Mouse (Mus musculus) stomach, postnatal 0 days (tissue): ENCODE measurements around the gene Rgl2. TPM values are rescaled to one million over a fixed set of nuclear protein-coding genes. Genes with fewer than 3 reads are reported as not detected.
"Not testable (repeated sequence)": the region's sequence is repeated elsewhere in the genome, so short reads cannot be mapped to it uniquely, and the experiment has no call there.

ENCODE experiments used
- ATAC-seq: fragments of 200-750 bp; cut with Nextera tagmentation; 2 replicates; pipeline ENCODE4 v1.8.0; 2017; ENCODE audit not compliant: low FRiP score, low TSS enrichment
- DNase-seq: peaks from one replicate; pipeline ENCODE4 v3.0.0-alpha.2; 2016; ENCODE audit warnings: low spot score
- H3K27ac ChIP-seq: fragments of 300-500 bp; sonication (generic); replicated peaks from 2 replicates; pipeline ENCODE4 v1.5.1; 2014; ENCODE audit warnings: mild to moderate bottlenecking, control low read depth
- H3K27me3 ChIP-seq: fragments of 300-500 bp; sonication (generic); 2 replicates; pipeline ENCODE4 v1.6.1; 2014; ENCODE audit warnings: low read length; ENCODE audit not compliant: control insufficient read depth, insufficient read depth
- H3K36me3 ChIP-seq: fragments of 300-500 bp; sonication (generic); 2 replicates; pipeline ENCODE4 v1.6.1; 2014; ENCODE audit warnings: low read length, mixed read lengths; ENCODE audit not compliant: control insufficient read depth, insufficient read depth
- H3K4me1 ChIP-seq: fragments of 300-500 bp; sonication (generic); replicated peaks from 2 replicates; pipeline ENCODE4 v1.6.1; 2014; ENCODE audit warnings: antibody characterized with exemption; ENCODE audit not compliant: control insufficient read depth, insufficient read depth
- H3K4me2 ChIP-seq: fragments of 300-500 bp; sonication (generic); replicated peaks from 2 replicates; pipeline ENCODE4 v1.6.1; 2014; ENCODE audit warnings: low read depth, mild to moderate bottlenecking, control low read depth, moderate library complexity
- H3K4me3 ChIP-seq: fragments of 300-500 bp; sonication (generic); 2 replicates; pipeline ENCODE4 v1.5.1; 2014; ENCODE audit warnings: low read depth, low read length, control low read depth
- H3K9ac ChIP-seq: fragments of 300-500 bp; sonication (generic); 2 replicates; pipeline ENCODE4 v1.6.1; 2014; ENCODE audit warnings: mild to moderate bottlenecking, low read length, control low read depth, mixed read lengths
- H3K9me3 ChIP-seq: fragments of 300-500 bp; sonication (generic); 2 replicates; pipeline ENCODE4 v1.6.1; 2016; ENCODE audit warnings: low read length; ENCODE audit not compliant: control insufficient read depth
- CTCF ChIP-seq: IDR thresholded peaks from 2 replicates; pipeline ENCODE4 v1.5.1; 2016; ENCODE audit warnings: antibody characterized with exemption, low read depth, mild to moderate bottlenecking, moderate library complexity
- EP300 ChIP-seq: optimal IDR thresholded peaks from 2 replicates; pipeline ENCODE3; 2016; ENCODE audit warnings: antibody characterized with exemption
- WGBS: fragments of 180-500 bp; shearing (Covaris S2); extraction: QIAGEN DNeasy Blood & Tissue Kit; methylation state at CpG from one replicate; pipeline ENCODE4 v1.1.7; 2014; 5-methylcytosine and 5-hydroxymethylcytosine counted together
- polyA plus RNA-seq: library from polyadenylated mRNA; unstranded; fragments of >200 nt; fragmentation: Nextera tagmentation; extraction: Ambion mirVana; gene quantifications from 2 replicates; pipeline ENCODE4 v1.2.1, GENCODE M21; 2015

Rgl2 gene
- polyA plus RNA-seq, 1 experiment from 2014 or later: 18.6 TPM

GRCm38 (mm10) chr17:33891357-33891756 lies 38.0 kb upstream of the Rgl2 start:
- Histone ChIP-seq H3K4me2 (no peak overlapping the region), H3K4me1 (no peaks in the 10 kb centered on the region), H3K4me3 (no peak overlapping the region), H3K9me3 (no peaks in the 10 kb centered on the region), H3K27ac (no peak overlapping the region), H3K9ac (no peak overlapping the region), H3K36me3 (no peaks in the 10 kb centered on the region), H3K27me3 (no peaks in the 10 kb centered on the region)
- ATAC-seq (no peak), DNase-seq (no peak)
- TF ChIP-seq CTCF (no peak), EP300 (no peak)
- 50% methylated on average over 2 of the region's 2 CpGs for WGBS

- DNase-seq, H3K36me3 ChIP-seq, ATAC-seq, H3K4me1 ChIP-seq, H3K9me3 ChIP-seq, H3K27ac ChIP-seq, H3K9ac ChIP-seq, H3K4me2 ChIP-seq, H3K4me3 ChIP-seq, H3K27me3 ChIP-seq: not testable (repeated sequence)
- WGBS: 61% methylated on average over 6 of the region's 6 CpGs
- peak; percentile 28; the same call in 1 of the 2 replicates for TF ChIP-seq CTCF
Observed at GRCm38 (mm10) chr17:33891892-33892291, 37.5 kb upstream of the Rgl2 start.

GRCm38 (mm10) chr17:33892429-33892828 lies 36.9 kb upstream of the Rgl2 start:
- DNase-seq: no peak
- Histone ChIP-seq H3K36me3 (no peaks in the 10 kb centered on the region), H3K4me3 (no peak overlapping the region), H3K9ac (no peak overlapping the region), H3K4me2 (no peak overlapping the region), H3K9me3 (no peaks in the 10 kb centered on the region), H3K4me1 (no peaks in the 10 kb centered on the region), H3K27me3 (no peaks in the 10 kb centered on the region), H3K27ac (no peak overlapping the region)
- TF ChIP-seq EP300: no peak
- TF ChIP-seq CTCF: no peak
- no peak for ATAC-seq
- 18% methylated on average over 7 of the region's 7 CpGs for WGBS

- not testable (repeated sequence) for H3K9me3 ChIP-seq, H3K36me3 ChIP-seq, DNase-seq, H3K27ac ChIP-seq, H3K4me2 ChIP-seq, H3K4me1 ChIP-seq, H3K27me3 ChIP-seq, H3K9ac ChIP-seq, ATAC-seq, H3K4me3 ChIP-seq
- WGBS: 53% methylated on average over 4 of the region's 4 CpGs
Observed at GRCm38 (mm10) chr17:33893011-33893410, 36.3 kb upstream of the Rgl2 start.

GRCm38 (mm10) chr17:33897114-33897794 lies 32.1 kb upstream of the Rgl2 start:
- 35% methylated on average over 6 of the region's 6 CpGs for WGBS
- Histone ChIP-seq H3K27ac (no peak overlapping the region), H3K4me2 (no peak overlapping the region), H3K9me3 (no peaks in the 10 kb centered on the region), H3K36me3 (no peaks in the 10 kb centered on the region), H3K9ac (no peak overlapping the region), H3K4me3 (no peak overlapping the region), H3K4me1 (no peaks in the 10 kb centered on the region), H3K27me3 (no peaks in the 10 kb centered on the region)
- DNase-seq (peak; percentile 70), ATAC-seq (no peak)
- no peak for TF ChIP-seq EP300
- TF ChIP-seq CTCF: peak; percentile 83

- H3K27me3 ChIP-seq, H3K4me1 ChIP-seq, ATAC-seq, H3K9me3 ChIP-seq, DNase-seq, H3K4me3 ChIP-seq, H3K36me3 ChIP-seq, H3K27ac ChIP-seq, H3K9ac ChIP-seq, H3K4me2 ChIP-seq: not testable (repeated sequence)
- 61% methylated on average over 4 of the region's 4 CpGs for WGBS
Observed at GRCm38 (mm10) chr17:33898193-33898592, 31.1 kb upstream of the Rgl2 start.
